Mouse (Mus musculus): ENCODE results near the gene Csf3. TPM values are rescaled to one million over a fixed set of nuclear protein-coding genes. Genes with fewer than 3 reads are reported as not detected.
"Not testable (repeated sequence)": the region's sequence is repeated elsewhere in the genome, so short reads cannot be mapped to it uniquely, and the experiment has no call there.

Gene Csf3
- not detected for total RNA-seq (2021)

GRCm38 (mm10) chr11:98701213-98701670 is at the start of gene Csf3:
Csf3 (plus strand) TSS chr11:98701263.
- no peak for DNase-seq

GRCm38 (mm10) chr11:98655076-98655475 is 46.0 kb upstream of the Csf3 start:
- not testable (repeated sequence) for DNase-seq

GRCm38 (mm10) chr11:98660517-98660916 is 40.5 kb upstream of the Csf3 start:
- DNase-seq: peak in 1 of 2 experiments; percentile 12

- no peak for DNase-seq
Observed at GRCm38 (mm10) chr11:98664091-98664490, 37.0 kb upstream of the Csf3 start, which contains the start of gene Gsdma. Gsdma (plus strand) TSS chr11:98664351.

- DNase-seq: no peak
Observed at GRCm38 (mm10) chr11:98668984-98669383, 32.1 kb upstream of the Csf3 start.

GRCm38 (mm10) chr11:98671284-98671815 is 29.7 kb upstream of the Csf3 start:
- DNase-seq: no peak

GRCm38 (mm10) chr11:98671857-98672256 is 29.2 kb upstream of the Csf3 start:
- no peak for DNase-seq

- no peak for DNase-seq
Observed at GRCm38 (mm10) chr11:98672482-98672881, 28.6 kb upstream of the Csf3 start.

- not testable (repeated sequence) for DNase-seq
Observed at GRCm38 (mm10) chr11:98673136-98673535, 27.9 kb upstream of the Csf3 start.

- DNase-seq: no peak
Observed at GRCm38 (mm10) chr11:98675829-98676363, 25.2 kb upstream of the Csf3 start.

GRCm38 (mm10) chr11:98680023-98680422 is 21.0 kb upstream of the Csf3 start:
- DNase-seq: no peak

- not testable (repeated sequence) for DNase-seq
Observed at GRCm38 (mm10) chr11:98680595-98680994, 20.5 kb upstream of the Csf3 start.

- DNase-seq: no peak
Observed at GRCm38 (mm10) chr11:98681186-98681585, 19.9 kb upstream of the Csf3 start.

- DNase-seq: peak; percentile 98 to 99
Observed at GRCm38 (mm10) chr11:98681786-98682745, 19.0 kb upstream of the Csf3 start, which contains the start of gene Psmd3. Psmd3 (plus strand) TSS chr11:98682554.

GRCm38 (mm10) chr11:98682811-98683210 is 18.3 kb upstream of the Csf3 start:
- no peak for DNase-seq

- no peak for DNase-seq
Observed at GRCm38 (mm10) chr11:98685642-98686041, 15.4 kb upstream of the Csf3 start.

- DNase-seq: no peak
Observed at GRCm38 (mm10) chr11:98686976-98687375, 14.1 kb upstream of the Csf3 start.

- DNase-seq: no peak
Observed at GRCm38 (mm10) chr11:98688009-98688408, 13.1 kb upstream of the Csf3 start.

GRCm38 (mm10) chr11:98693201-98693600 is 7.9 kb upstream of the Csf3 start:
- DNase-seq: no peak

- no peak for DNase-seq
Observed at GRCm38 (mm10) chr11:98693746-98694145, 7.3 kb upstream of the Csf3 start.

- no peak for DNase-seq
Observed at GRCm38 (mm10) chr11:98694301-98694700, 6.8 kb upstream of the Csf3 start.

- no peak for DNase-seq
Observed at GRCm38 (mm10) chr11:98695408-98695807, 5.7 kb upstream of the Csf3 start.
